Mouse (Mus musculus): ENCODE data around the gene Helq.

Gene Helq

GRCm38 (mm10) chr5:100798165-100798860 lies at the start of gene Helq, which contains the start of gene Mrps18c:
Gene Helq, minus strand, starts transcription at chr5:100798598.
Gene Mrps18c, plus strand, starts transcription at chr5:100798627.
- in situ Hi-C loops (cut with MboI, MseI) = loop anchor here (10.0 kb wide), 1 partner anchor 124 kb away; the partner anchor contains the start of gene Coq2

GRCm38 (mm10) chr5:100847143-100847542 lies 48.7 kb upstream of the Helq start:
- in situ Hi-C loops (cut with MboI, MseI) = no loop called here

GRCm38 (mm10) chr5:100846599-100846920 lies 48.2 kb upstream of the Helq start:
- in situ Hi-C loops (cut with MboI, MseI) = no loop called here

GRCm38 (mm10) chr5:100845848-100846598 lies 47.6 kb upstream of the Helq start:
- in situ Hi-C loops (cut with MboI, MseI) = no loop called here

GRCm38 (mm10) chr5:100845485-100845847 lies 47.1 kb upstream of the Helq start, which contains the start of gene Gpat3:
Gene Gpat3, plus strand, starts transcription at chr5:100845713.
- in situ Hi-C loops (cut with MboI, MseI) = no loop called here

GRCm38 (mm10) chr5:100844485-100844884 lies 46.1 kb upstream of the Helq start:
- in situ Hi-C loops (cut with MboI, MseI) = no loop called here

- in situ Hi-C loops (cut with MboI, MseI) = no loop called here
These were observed 39.5 kb upstream of the Helq start for GRCm38 (mm10) chr5:100837907-100838306.

GRCm38 (mm10) chr5:100835862-100836538 lies 37.6 kb upstream of the Helq start:
- in situ Hi-C loops (cut with MboI, MseI) = no loop called here

- in situ Hi-C loops (cut with MboI, MseI) = no loop called here
These were observed 35.4 kb upstream of the Helq start for GRCm38 (mm10) chr5:100833841-100834240.

GRCm38 (mm10) chr5:100832680-100833079 lies 34.3 kb upstream of the Helq start:
- in situ Hi-C loops (cut with MboI, MseI) = no loop called here

GRCm38 (mm10) chr5:100828701-100829100 lies 30.3 kb upstream of the Helq start:
- in situ Hi-C loops (cut with MboI, MseI) = no loop called here

GRCm38 (mm10) chr5:100826531-100826930 lies 28.1 kb upstream of the Helq start:
- in situ Hi-C loops (cut with MboI, MseI) = no loop called here

- in situ Hi-C loops (cut with MboI, MseI) = no loop called here
These were observed 27.6 kb upstream of the Helq start for GRCm38 (mm10) chr5:100825975-100826374.

- in situ Hi-C loops (cut with MboI, MseI) = loop anchor here (5.0 kb wide), 1 partner anchor 94 kb away; no protein-coding TSS in a partner anchor
These were observed 24.4 kb upstream of the Helq start for GRCm38 (mm10) chr5:100822826-100823225.

GRCm38 (mm10) chr5:100821375-100821774 lies 23.0 kb upstream of the Helq start:
- in situ Hi-C loops (cut with MboI, MseI) = loop anchor here (5.0 kb wide), 1 partner anchor 96 kb away; no protein-coding TSS in a partner anchor

- in situ Hi-C loops (cut with MboI, MseI) = loop anchor here (5.0 kb wide), 1 partner anchor 97 kb away; no protein-coding TSS in a partner anchor
These were observed 22.2 kb upstream of the Helq start, which contains the start of gene Abraxas1 for GRCm38 (mm10) chr5:100820483-100821184. Gene Abraxas1, minus strand, starts transcription at chr5:100820965.

GRCm38 (mm10) chr5:100819568-100820480 lies 21.4 kb upstream of the Helq start:
- in situ Hi-C loops (cut with MboI, MseI) = loop anchor here (5.0 kb wide), 1 partner anchor 97 kb away; no protein-coding TSS in a partner anchor

GRCm38 (mm10) chr5:100818341-100818740 lies 19.9 kb upstream of the Helq start:
- in situ Hi-C loops (cut with MboI, MseI) = no loop called here

GRCm38 (mm10) chr5:100794084-100794483 lies 4.3 kb downstream of the Helq start:
- in situ Hi-C loops (cut with MboI, MseI) = loop anchor here (10.0 kb wide), 1 partner anchor 119 kb away; the partner anchor contains the start of gene Coq2

GRCm38 (mm10) chr5:100792261-100792660 lies 6.1 kb downstream of the Helq start:
- in situ Hi-C loops (cut with MboI, MseI) = loop anchor here (10.0 kb wide), 1 partner anchor 117 kb away; the partner anchor contains the start of gene Coq2
